Mouse (Mus musculus): Measurements from ENCODE around the gene Ndrg3. TPM values are rescaled to one million over a fixed set of nuclear protein-coding genes. Genes with fewer than 3 reads are reported as not detected.
"Not testable (repeated sequence)": the region's sequence is repeated elsewhere in the genome, so short reads cannot be mapped to it uniquely, and the experiment has no call there.

Gene Ndrg3
- total RNA-seq, 2 experiments from 2014 or later: 449 TPM

- DNase-seq (ENCODE audit: extremely low spot score in 1 of 2, low spot score in 1 of 2): not testable (repeated sequence)
These were observed 50.3 kb downstream of the Ndrg3 start for GRCm38 (mm10) chr2:156941523-156941922.

- DNase-seq (ENCODE audit: extremely low spot score in 1 of 2, low spot score in 1 of 2): not testable (repeated sequence)
These were observed 51.9 kb downstream of the Ndrg3 start for GRCm38 (mm10) chr2:156939926-156940325.

- DNase-seq (ENCODE audit: extremely low spot score in 1 of 2, low spot score in 1 of 2): no peak
These were observed 54.1 kb downstream of the Ndrg3 start for GRCm38 (mm10) chr2:156937795-156938194.

GRCm38 (mm10) chr2:156935005-156935404 lies 56.9 kb downstream of the Ndrg3 start:
- no peak for DNase-seq (ENCODE audit: extremely low spot score in 1 of 2, low spot score in 1 of 2)

GRCm38 (mm10) chr2:156933426-156933825 lies 58.4 kb downstream of the Ndrg3 start:
- DNase-seq (ENCODE audit: extremely low spot score in 1 of 2, low spot score in 1 of 2): no peak

GRCm38 (mm10) chr2:156931421-156931820 lies 60.4 kb downstream of the Ndrg3 start:
- DNase-seq (ENCODE audit: extremely low spot score in 1 of 2, low spot score in 1 of 2): no peak

- DNase-seq (ENCODE audit: extremely low spot score in 1 of 2, low spot score in 1 of 2): no peak
These were observed 61.3 kb downstream of the Ndrg3 start for GRCm38 (mm10) chr2:156930549-156930948.

GRCm38 (mm10) chr2:156929519-156930120 lies 62.2 kb downstream of the Ndrg3 start:
- DNase-seq (ENCODE audit: extremely low spot score in 1 of 2, low spot score in 1 of 2): no peak

GRCm38 (mm10) chr2:156928606-156929005 lies 63.2 kb downstream of the Ndrg3 start:
- DNase-seq (ENCODE audit: extremely low spot score in 1 of 2, low spot score in 1 of 2): no peak

GRCm38 (mm10) chr2:156927663-156928062 lies 64.2 kb downstream of the Ndrg3 start:
- no peak for DNase-seq (ENCODE audit: extremely low spot score in 1 of 2, low spot score in 1 of 2)

GRCm38 (mm10) chr2:156925611-156926010 lies 66.2 kb downstream of the Ndrg3 start:
- not testable (repeated sequence) for DNase-seq (ENCODE audit: extremely low spot score in 1 of 2, low spot score in 1 of 2)

GRCm38 (mm10) chr2:156925075-156925474 lies 66.8 kb downstream of the Ndrg3 start:
- not testable (repeated sequence) for DNase-seq (ENCODE audit: extremely low spot score in 1 of 2, low spot score in 1 of 2)

- no peak for DNase-seq (ENCODE audit: extremely low spot score in 1 of 2, low spot score in 1 of 2)
These were observed 67.5 kb downstream of the Ndrg3 start for GRCm38 (mm10) chr2:156924210-156924898.

- no peak for DNase-seq (ENCODE audit: extremely low spot score in 1 of 2, low spot score in 1 of 2)
These were observed 68.8 kb downstream of the Ndrg3 start for GRCm38 (mm10) chr2:156923057-156923456.

GRCm38 (mm10) chr2:156919796-156920195 lies 72.1 kb downstream of the Ndrg3 start:
- DNase-seq (ENCODE audit: extremely low spot score in 1 of 2, low spot score in 1 of 2): no peak

- not testable (repeated sequence) for DNase-seq (ENCODE audit: extremely low spot score in 1 of 2, low spot score in 1 of 2)
These were observed 72.7 kb downstream of the Ndrg3 start for GRCm38 (mm10) chr2:156919191-156919590.

GRCm38 (mm10) chr2:156918562-156918961 lies 73.3 kb downstream of the Ndrg3 start:
- no peak for DNase-seq (ENCODE audit: extremely low spot score in 1 of 2, low spot score in 1 of 2)

- DNase-seq (ENCODE audit: extremely low spot score in 1 of 2, low spot score in 1 of 2): no peak
These were observed 75.3 kb downstream of the Ndrg3 start for GRCm38 (mm10) chr2:156916419-156917125.

GRCm38 (mm10) chr2:156915559-156915958 lies 76.3 kb downstream of the Ndrg3 start:
- no peak for DNase-seq (ENCODE audit: extremely low spot score in 1 of 2, low spot score in 1 of 2)

- no peak for DNase-seq (ENCODE audit: extremely low spot score in 1 of 2, low spot score in 1 of 2)
These were observed 78.7 kb downstream of the Ndrg3 start for GRCm38 (mm10) chr2:156913191-156913590.

GRCm38 (mm10) chr2:156905931-156906330 lies 85.9 kb downstream of the Ndrg3 start:
- DNase-seq (ENCODE audit: extremely low spot score in 1 of 2, low spot score in 1 of 2): not testable (repeated sequence)

Data from layer of hippocampus, postnatal 25 days (tissue).